Mouse (Mus musculus): ENCODE data around the gene Rbfox1.

The Rbfox1 gene

GRCm38 (mm10) chr16:7226000-7226399 lies 1340.8 kb downstream of the Rbfox1 start:
- peak; percentile 67 to 70 for DNase-seq (ENCODE audit: low spot score in 2 of 2)

DNA sequence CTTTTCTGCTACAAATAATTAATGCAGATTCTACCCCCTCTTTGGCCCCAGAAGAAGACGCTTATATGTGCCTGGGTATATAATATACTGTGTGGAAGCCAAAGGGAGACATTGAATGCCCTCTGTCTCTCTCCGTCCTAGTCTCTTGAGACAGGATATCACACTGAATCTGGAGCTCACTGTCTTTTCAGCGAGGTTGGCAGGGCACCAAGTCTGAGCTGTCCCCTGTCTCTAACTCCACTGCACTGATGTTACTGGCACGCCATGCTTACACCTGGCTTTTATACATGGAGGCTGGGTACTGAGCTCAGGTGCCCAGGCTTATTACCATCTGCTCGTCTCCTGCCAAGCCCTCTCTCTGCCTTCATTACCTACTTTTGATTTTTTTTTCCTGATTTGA lies 1343.1 kb downstream of the Rbfox1 start:
- peak in 1 of 2 experiments; percentile 52 for DNase-seq (ENCODE audit: low spot score in 2 of 2)

DNA sequence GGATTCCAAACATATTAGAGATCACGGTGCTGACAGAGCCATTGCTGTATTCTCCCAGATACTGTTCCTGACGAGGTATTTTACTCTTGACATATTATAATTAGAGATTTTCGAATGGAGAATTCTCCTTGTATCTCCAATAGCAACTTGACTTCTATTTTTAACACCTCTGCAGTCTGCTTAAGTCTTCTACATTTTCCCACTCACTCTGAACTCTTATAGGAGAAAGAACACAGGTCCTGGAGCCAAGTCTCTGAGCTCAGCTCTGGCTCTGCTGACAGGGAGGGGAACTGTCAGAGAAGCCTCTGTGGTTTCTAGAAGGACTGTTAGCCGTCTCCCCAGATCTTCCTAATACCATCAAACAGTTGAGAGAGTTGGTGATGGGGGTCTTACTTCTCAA lies 1344.1 kb downstream of the Rbfox1 start:
- no peak for DNase-seq (ENCODE audit: low spot score in 2 of 2)

GRCm38 (mm10) chr16:7241627-7242026 lies 1356.5 kb downstream of the Rbfox1 start:
- DNase-seq (ENCODE audit: low spot score in 2 of 2) = no peak

DNA sequence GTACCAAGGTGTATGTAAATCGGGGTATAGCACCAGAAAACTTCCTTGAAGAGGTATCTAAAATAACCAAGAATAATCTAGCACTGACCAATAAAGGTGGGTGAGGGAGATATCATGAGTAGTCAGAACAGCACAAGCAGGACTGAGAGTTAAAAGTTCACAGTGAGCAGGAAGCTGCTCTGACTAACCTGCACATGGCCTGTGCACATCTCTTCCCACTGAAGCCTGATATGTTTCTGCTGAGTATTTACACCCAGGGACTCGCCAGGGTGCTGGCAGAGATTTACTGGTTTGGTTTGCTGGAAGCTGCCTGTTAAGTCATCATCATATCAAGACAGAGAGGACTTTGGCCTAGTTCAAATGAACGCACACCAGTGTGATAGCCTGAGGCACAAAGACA lies 1357.3 kb downstream of the Rbfox1 start:
- no peak for DNase-seq (ENCODE audit: low spot score in 2 of 2)

DNA sequence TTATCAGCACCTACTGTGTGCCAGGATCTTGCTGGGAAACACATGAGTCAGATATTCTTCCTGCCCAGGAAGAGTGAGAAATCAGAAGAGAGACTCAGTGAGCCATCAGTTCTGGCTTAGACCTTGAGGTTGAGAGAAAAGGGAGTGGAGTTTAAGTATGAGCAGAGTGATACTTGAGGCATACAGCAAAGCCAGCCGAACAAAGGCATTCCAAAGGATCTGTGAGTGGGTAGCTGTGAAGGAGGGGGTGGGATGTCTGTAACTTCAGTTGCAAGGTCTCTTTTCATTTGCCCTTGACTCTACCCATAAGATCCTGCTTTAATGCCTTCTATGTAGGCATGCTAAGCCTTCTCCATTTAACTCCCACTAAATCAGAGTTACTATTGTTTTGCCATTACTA lies 1359.2 kb downstream of the Rbfox1 start:
- no peak for DNase-seq (ENCODE audit: low spot score in 2 of 2)

DNA sequence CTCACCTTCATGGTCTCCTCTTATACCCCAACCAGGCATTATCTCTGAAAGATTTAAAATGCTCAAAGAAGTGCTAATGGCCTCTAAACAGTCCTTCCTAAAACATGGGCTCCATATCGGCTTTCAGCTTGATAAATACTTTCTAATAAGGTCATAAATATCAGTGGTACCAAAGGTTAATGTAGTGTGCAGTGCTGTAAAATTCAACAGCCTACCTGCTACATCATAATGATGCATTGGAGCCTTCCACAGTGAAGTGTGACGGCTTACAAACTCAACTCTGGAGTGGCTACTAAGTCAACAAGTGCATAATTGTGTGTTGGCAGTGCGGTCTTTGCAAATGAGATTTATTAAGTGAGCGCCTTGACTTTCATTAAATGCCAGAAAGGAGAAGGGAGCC lies 1366.5 kb downstream of the Rbfox1 start:
- DNase-seq (ENCODE audit: low spot score in 2 of 2) = no peak

- DNase-seq (ENCODE audit: low spot score in 2 of 2) = no peak
These were observed 1372.2 kb downstream of the Rbfox1 start for GRCm38 (mm10) chr16:7257366-7257765.

GRCm38 (mm10) chr16:7263261-7263660 lies 1378.1 kb downstream of the Rbfox1 start:
- no peak for DNase-seq (ENCODE audit: low spot score in 2 of 2)

DNA sequence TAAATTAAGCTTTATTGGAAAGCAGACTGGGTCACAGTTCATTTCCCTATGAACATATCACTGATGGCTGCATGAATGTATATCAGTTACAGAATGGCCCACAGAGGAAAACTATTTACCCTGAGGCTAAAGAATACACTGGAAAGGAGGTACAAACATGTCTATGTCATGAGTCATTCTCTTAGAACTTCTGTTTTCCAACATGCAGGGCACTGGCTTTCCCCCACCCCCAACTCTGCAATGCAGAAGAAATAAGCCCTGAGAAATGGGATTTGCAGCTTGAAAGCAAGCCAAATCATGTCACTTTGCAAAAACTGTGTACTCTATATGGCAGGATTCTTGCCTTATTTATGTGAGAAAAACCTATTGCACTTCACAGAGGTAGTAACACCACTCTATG lies 1380.6 kb downstream of the Rbfox1 start:
- no peak for DNase-seq (ENCODE audit: low spot score in 2 of 2)

GRCm38 (mm10) chr16:7275501-7275900 lies 1390.3 kb downstream of the Rbfox1 start:
- no peak for DNase-seq (ENCODE audit: low spot score in 2 of 2)

DNA sequence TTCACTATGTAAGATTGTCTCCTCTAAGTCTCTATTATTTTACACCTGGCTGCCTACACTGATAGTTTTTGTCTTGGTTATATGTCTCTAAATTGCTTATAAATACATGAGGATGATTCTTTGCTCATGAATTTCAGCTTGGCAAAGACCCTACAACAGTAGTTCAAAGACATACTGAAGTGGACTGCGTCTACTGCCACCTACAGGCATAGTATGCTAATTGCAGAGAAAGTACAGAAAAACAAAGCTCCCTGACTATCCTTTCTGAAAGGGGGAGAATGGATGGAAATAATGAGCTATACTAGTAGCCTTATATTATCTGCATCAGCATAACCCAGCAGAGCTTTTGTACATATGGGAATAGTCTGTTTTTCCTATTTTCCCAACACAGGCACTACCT lies 1390.7 kb downstream of the Rbfox1 start:
- no peak for DNase-seq (ENCODE audit: low spot score in 2 of 2)

- peak; percentile 50 to 71 for DNase-seq (ENCODE audit: low spot score in 2 of 2)
These were observed 1394.4 kb downstream of the Rbfox1 start for GRCm38 (mm10) chr16:7279544-7279943.

- DNase-seq (ENCODE audit: low spot score in 2 of 2) = peak; percentile 70 to 83
These were observed 1397.1 kb downstream of the Rbfox1 start for GRCm38 (mm10) chr16:7282257-7282656.

GRCm38 (mm10) chr16:7292985-7293805 lies 1408.0 kb downstream of the Rbfox1 start:
- DNase-seq (ENCODE audit: low spot score in 2 of 2) = no peak

- no peak for DNase-seq (ENCODE audit: low spot score in 2 of 2)
These were observed 1417.3 kb downstream of the Rbfox1 start for GRCm38 (mm10) chr16:7302416-7302815.

DNA sequence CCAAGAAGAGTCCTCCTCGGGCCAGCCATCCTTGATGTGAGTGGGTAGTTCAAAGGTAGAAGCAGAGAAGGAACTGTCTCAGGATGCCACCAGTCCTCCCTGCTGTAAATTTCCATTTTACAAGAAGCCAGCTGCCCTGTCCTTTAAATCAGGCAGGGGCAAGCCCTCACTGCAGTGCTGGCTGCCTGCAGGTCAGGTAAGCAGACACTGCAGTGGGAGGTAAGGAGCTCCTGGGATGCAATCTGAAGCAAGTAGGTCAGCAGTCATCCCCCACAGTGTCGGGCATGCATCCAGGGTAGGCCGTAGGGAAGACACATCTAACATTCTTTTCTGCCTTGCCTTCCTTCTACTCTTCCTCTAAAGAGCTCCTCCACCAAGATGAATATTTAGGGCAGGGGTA lies 1444.0 kb downstream of the Rbfox1 start:
- DNase-seq (ENCODE audit: low spot score in 2 of 2) = no peak

DNA sequence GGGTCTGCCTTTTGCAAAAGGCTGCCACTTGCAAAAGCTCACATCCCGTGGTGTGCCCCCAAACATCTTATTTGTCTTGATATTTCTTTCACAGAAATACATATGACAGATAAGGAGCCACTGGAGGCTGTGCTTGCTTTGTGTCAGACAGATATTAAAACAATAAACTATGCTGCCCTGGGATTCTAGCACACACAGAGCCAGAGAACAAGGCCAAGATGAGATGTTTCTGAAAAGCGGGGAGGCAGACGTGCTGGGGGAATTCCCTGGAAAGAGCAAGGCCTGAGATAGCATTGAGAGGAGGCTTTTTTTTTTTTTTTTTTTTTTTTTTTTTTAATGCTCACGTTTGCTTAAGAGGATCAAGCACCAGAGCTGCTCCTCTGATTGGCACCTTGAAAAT lies 1456.0 kb downstream of the Rbfox1 start:
- no peak for DNase-seq (ENCODE audit: low spot score in 2 of 2)

- DNase-seq (ENCODE audit: low spot score in 2 of 2) = no peak
These were observed 1460.1 kb downstream of the Rbfox1 start for GRCm38 (mm10) chr16:7345298-7345697.

- no peak for DNase-seq (ENCODE audit: low spot score in 2 of 2)
These were observed 1461.0 kb downstream of the Rbfox1 start for GRCm38 (mm10) chr16:7346001-7346625.

DNA sequence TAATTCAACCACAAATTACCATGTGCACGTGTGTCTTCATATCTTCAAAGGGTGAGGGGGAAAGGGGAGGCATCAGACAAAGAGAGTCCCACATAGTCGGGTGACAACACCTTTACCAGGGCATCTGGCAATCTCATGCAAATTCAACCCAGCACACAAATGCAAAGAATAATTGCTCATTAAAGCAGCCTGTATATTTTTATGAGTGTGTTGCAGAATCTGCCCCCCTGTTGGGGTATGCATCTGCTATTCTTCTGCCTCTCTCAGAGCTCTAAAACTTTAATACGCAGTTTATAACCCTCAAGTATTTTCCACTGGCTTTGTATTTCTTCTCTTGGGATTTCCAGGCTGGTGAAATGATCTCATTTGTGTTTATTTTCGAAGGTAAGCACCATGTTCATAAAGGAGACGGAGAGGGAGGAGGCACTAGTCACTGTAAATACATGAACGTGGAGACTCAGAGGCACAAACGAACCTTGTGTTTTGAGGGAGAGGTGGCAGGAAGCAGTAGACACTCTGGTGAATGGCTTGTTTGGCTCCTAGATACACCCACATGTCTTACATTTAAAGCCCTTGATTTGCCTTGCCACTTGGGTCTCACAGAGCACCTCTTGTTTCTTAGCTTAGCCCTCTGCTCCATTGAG lies 1462.5 kb downstream of the Rbfox1 start:
- no peak for DNase-seq (ENCODE audit: low spot score in 2 of 2)

DNA sequence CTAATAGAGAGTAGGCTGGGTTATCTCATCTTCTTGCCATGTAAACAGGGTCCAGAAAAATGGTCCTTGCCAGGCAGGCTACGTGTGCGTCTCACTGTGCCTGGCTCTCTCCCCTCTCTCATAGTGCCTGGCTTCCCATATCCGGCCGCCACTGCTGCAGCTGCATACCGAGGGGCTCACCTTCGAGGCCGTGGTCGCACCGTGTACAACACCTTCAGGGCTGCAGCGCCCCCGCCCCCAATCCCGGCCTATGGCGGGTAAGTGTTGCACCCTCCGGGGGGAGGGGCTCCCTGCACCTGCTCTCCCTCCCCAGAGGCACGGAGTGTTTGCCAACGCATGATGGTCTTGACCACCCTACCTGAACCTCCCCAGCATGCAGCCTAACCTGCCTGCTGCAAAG lies 1467.7 kb downstream of the Rbfox1 start:
- no peak for DNase-seq (ENCODE audit: low spot score in 2 of 2)

- DNase-seq (ENCODE audit: low spot score in 2 of 2) = no peak
These were observed 1469.0 kb downstream of the Rbfox1 start for GRCm38 (mm10) chr16:7354116-7354515.

Data from right cerebral cortex, postnatal 10 days (tissue).